Mouse (Mus musculus) retina, postnatal 1 day (tissue): ENCODE measurements at regions not wholly inside any gene's neighbourhood (a gene's known extent, or its start where the extent isn't known, plus 50 kb on each side); places are given as distances from the start of the nearest gene placed in this dataset.
A peak's percentile ranks its signal among the peaks of the same experiment; 100 is the strongest.

Source experiments
- DNase-seq: peaks from one replicate; pipeline ENCODE4 v3.0.0-alpha.2; 2012

DNA sequence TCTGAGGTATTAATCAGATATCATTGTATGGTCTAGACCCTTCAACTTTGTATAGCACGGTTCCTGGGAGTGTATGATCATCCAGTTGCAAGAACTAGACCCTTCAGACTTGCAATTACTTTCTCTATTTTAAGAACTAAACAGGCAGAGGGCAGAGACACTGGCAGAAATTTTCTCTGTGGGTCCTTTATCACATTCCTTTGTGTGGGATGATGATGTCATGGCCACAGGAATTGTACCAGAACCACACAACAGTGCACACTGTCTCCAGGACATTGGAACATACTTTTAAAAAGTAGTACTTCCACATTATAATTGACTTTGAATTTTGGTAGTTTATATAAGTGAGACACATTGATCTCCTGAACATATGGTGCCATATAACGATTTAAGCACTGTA is 674.2 kb downstream of the Rfpl4b start:
- DNase-seq = no peak

DNA sequence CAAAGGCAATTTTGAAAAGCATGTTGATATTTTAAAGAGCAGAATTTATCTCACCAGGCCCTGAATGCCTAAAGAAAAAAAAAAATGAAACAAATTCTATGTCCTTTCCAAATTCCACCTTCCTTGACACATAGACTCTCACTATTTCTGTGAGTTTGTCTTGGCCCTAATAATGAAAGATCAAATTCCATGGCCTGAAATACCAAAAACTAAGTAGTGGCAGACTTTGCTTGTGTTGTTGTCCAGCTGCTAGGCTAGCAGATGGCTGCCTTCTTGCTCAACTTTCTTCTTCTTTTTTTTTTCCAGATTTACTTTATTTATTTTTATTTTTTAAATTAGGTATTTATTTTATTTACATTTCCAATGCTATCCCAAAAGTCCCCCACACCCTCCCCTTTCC is 682.4 kb downstream of the Rfpl4b start:
- DNase-seq = no peak

DNA sequence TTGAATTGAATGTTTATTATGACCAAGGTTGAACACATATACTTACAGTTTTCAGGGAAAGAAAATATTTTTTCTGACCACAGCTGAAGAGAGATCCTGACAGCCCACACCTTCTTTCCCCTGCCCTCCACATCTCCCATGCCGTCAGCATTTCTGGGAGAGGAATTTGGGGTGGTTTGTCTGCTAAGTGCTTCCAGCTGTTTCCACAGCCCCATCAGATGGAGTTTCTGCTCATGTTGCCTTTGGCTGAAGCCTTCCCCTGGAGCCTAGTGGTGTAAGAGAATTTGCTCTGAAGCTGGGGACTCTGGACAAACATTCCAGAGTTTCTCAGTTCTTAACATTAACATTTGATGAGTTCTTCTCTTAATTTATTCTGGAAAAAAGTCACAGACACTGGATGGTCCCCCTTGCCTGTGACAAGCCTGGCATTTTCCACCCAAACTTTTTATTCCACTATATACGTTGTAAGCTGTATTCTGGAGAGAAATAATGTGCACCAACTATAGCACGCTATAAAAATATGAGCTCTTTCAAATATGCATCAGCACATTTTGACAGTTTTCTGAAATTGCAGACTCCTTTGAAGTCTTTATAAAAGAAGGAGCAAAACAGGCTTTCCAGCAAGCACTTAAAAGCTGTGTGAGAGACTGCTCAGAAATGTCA is 699.5 kb downstream of the Rfpl4b start:
- DNase-seq = no peak

DNA sequence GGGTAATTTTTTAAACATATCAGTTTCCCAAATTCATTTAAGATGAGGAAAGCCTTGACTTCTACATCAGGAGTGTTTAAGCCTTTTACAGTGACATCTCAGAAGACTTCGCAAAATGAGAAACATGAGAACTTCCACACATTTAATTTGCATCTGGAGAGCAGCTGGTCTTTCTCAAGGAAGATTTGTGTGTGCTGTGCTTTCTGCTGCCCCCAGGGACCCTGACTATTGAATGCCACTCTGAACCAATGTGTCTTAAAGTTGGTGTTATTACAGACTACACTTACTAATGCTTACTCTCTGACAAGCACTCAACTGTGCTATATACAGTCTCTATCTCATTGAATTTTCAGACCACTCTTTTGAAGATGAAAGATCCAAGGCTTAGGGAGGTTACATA is 703.0 kb downstream of the Rfpl4b start:
- no peak for DNase-seq

DNA sequence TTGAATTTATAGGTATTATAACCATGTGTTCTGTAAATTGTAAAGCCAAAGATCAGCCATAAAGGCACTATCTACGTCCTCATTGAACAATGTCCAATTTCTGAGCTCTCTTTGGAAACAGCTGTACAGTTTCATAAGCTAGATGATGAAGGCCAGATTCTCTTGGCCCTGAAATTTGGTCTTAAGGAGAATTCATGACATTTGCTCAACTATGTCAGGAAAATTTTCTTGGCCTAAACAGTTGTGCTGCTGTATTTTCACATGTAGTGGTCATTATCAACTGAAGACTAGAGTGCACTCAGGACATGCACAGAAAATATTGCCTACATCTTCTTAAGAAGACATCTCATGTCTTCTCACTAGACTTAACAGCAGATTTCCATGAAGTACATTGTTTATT is 705.1 kb downstream of the Rfpl4b start:
- DNase-seq = no peak

DNA sequence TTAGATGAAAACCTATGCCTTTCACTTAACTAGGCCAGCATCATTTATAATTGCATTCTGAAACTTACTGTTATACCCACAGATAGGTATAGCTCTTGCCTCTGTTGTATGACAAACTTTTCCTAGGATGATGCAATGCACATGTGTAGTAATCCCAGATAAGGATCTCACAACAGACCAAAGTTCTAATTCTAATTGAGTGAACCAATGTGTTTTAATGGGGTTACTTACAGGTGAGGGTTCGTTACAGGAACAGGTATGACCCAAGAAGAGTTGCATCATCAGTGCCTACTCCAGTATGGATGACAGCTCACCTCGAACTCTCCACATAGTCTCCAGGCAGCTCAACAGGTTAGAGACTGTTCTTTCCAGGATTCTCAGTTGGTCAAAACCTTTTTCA is 707.4 kb downstream of the Rfpl4b start:
- DNase-seq = no peak

DNA sequence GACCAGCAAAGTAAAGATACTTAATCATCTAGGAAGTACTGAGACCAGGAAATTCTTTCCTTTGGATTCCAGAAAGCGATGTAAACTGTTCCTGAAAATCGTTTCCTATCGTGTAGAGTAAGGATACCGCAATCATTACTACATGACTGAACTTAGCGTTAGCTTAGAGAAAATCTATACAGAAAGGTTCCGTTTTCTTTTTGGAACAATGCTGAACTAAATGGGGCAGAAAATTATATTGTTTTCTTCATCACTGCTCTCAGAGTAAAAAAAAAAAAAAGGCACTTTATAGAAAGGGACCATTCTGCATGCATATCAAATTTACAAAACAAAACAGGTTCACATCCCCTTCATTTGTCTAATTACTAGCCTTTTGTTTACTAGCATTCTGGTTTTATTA is 713.0 kb downstream of the Rfpl4b start:
- peak; percentile 85 for DNase-seq

DNA sequence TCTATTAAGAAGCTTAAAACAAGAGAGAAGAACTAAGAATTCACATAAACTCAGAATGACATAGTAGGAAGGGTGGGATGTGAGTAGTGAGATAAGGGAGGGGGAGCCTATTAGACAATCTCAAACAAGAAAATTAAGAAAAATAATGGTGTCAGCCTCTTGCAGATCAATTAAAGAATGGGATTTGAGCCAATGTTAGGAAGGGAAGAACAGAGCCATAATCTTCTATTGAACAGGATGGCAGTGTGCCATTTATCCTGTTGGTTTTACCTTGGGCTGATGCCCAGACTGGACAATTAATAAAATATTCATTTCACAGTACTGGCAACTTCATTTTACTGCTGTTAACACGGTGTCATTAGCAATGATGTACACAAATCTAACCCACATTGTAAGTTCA is 718.0 kb downstream of the Rfpl4b start:
- peak; percentile 67 for DNase-seq

DNA sequence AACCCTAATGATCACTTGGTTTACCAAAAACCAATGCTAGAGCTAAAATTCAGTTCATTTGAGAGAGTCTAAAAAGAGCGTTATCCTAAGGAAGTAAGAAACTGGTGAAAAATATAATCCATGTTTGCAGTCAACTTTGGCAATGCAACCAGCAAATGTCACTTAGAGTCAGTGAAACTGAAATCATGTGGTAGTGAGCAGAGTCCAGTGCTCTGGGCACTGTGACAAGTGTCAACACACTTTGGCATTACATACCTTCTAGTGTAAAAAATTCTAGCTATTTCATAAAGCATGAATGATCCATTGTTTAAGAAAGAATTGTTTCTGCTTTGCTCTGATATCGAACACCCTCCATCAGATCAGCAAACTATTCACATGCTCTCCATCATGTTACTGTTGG is 743.1 kb downstream of the Rfpl4b start:
- DNase-seq = no peak

DNA sequence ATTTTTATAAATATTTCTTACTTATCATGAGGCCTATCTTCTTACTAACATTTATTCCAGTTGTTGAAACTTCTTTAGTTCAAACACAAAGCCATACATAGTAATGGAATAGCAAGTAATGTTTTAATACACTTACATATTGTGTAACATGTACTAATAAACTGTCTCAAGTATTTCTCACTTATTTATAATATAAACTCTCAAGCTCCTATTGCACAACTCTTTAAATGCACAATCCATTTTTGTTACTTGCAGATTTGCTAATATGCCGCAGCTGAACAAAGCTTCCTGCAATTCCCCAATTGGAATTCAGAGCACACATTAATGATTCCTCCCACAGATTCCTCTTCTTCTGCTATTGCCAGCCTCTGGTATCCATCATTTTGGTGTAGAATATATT is 749.2 kb downstream of the Rfpl4b start:
- no peak for DNase-seq

DNA sequence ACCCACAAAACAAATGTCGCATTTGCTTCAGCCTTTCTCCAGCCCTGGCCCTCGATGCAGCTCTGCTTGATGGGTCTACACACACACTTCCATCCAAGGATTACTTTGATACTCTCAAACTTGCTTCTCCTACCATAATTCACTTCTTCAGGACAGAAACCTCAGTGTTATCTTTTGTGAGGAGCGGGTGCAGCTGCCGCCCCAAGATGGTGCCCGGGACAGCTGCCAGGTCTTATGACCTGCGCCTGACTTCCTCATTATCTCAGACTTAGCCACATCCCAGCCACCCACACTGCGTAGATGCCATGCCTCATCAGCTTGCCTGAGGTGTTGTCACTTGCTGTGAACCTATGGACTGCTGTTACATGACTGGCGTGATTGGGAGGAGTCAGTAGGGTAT is 762.5 kb downstream of the Rfpl4b start:
- DNase-seq = no peak

DNA sequence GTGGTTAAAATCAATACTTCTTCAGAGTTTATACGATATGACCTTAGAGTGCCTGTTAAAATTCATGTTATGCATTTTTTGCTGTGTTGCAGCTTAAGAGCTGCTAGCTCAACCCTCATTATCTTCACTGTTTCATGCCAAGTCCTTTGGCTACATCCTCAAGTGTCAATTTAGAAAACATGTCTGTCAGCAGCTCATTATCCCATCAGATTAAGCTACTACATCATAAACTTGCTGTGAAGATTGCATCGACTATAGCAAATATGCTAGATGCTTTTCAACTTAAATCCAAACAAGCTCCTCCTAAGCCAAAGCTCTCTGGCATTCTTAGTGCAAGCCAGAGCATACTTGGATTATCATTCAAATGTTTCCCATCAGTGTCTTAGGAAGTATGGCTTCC is 811.1 kb downstream of the Rfpl4b start:
- DNase-seq = no peak

DNA sequence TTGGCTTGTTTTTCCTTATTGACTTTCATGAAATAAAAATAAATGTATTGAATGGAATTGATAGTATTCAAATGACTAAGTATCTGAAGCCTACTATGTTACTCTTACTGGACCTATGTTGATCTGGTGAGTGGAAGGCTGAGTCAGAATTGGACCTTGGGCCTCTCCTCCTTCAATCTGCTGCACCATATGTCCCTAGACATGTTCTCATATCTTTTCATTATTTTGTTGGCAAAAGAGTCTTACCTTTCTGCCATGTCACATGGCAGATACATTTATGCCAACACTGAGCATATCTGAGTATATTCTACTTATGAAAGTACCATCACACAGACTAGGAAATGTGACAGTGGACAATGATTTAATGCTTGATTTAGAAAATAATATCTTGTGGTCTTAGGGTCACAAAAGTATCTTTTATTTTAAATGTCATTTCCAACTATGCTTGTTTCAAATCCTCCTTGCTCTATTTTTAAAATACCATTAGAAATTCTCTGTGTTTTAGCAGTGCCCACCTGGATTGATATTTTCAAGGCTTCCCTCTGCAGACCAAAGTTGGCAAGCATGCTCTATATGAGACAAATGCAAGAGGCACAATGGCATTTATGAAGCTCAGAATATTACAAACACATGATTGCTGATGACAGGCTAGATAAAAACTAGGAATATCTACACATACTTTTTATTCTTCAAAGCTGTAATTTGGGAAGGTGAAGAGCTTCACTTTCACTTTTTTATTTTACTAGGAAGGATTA is 825.7 kb downstream of the Rfpl4b start:
- no peak for DNase-seq

DNA sequence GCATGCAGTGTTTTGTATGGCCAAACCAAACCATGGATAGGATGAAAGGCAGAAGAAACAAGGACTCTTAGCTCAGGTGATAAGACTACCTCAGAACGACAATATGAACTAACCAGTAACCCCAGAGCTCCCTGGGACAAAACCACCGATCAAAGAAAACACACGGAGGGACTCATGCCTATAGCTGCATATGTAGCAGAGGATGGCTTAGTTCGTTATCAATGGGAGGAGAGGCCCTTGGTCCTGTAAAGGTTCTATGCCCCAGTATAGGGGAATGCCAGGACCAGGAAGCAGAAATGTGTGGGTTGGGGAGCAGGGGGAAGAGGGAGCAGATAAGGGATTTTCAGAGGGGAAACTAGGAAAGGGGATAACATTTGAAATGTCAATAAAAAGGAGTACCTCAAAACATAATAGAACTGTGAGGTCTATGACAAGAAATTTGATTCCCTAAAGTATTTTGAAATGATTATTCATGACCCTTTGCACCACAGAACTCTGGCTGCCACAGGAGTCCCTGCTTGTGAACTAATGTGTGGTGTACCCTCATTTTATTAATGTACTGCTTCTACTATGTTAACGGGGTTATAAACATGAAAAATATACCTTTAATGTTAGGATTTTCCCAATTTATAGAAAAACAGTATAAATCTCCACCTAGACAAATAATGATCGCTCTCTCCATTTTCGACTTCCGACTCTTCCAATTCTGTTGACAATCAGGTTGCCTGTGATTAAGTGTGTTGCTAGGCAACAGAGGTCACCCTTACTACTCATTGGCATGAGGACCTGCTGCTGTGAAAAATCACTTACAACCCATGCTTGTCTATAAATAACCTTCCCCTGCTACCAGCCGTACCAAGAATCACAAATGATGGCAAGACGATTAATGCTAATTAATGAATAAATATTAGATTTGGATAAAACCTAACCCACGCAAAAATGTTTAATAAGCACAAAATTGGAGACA is 833.0 kb downstream of the Rfpl4b start:
- DNase-seq = peak; percentile 5

DNA sequence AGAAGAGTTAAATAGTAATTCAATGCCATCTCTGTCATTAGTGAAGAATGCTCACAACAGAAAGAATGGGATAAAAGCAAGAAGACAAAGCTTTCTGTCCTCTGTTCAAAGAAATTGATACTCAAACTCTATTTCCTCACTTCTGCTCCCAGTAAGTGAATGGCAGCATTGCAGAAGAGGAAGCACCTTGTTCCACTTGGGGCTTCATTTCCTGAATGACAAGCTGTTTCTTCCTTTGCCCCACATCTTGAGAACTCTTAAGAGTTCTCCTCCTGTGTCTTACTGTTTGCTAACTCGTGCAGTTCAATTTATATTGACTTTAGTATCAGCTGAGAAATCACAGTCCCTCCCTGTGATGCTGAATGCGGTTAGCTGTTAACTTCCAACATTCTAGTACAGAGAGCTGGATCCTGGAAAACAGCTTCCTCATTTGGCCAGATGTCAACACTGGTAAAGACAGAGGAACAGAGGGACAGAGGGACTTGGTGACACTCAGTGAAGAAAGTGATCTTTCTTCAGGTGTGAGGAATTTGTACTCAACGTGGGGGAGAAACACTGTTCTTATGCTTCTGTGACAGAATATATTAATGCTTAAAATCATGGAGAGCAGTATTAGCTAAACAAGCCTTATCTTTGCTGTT is 840.3 kb upstream of the Marcks start:
- DNase-seq = no peak

DNA sequence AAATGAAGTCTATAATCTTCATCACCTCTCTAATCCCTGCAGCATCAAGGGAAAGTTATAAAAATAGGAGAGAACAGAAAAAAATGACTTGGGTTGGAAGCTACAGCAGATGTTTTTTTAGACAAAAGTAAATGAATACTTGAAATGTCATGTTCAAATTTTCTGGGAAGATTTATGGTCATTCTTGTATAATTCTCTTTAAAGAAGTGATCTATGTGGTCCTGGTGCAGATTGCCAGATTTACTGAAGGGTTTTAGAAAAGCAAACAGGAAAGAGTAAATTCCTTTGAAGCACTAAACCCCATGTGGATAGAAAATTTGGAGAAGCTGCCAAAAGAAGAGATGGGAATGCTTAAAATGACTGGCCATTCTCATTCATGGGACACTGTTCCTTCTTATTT is 821.3 kb upstream of the Marcks start:
- no peak for DNase-seq

DNA sequence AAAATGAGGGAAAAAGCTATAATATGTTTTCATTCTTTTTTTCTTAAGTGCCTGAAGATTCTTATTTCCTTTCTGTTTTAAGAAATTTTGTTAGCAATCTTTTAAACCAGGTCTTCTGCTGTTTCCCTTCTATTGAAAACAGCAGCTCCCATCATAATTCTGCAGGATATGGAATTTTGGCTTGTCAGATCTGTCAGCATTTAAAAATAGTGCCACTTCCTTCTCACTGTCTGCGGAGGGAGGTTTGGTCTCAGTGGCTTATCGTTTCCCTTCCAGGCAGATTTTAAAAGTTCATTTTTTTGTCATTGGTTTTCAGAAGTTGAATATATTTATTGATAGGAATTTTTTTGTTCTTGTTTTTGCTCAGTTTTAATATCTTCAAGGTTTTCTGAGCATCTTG is 776.1 kb upstream of the Marcks start:
- no peak for DNase-seq

DNA sequence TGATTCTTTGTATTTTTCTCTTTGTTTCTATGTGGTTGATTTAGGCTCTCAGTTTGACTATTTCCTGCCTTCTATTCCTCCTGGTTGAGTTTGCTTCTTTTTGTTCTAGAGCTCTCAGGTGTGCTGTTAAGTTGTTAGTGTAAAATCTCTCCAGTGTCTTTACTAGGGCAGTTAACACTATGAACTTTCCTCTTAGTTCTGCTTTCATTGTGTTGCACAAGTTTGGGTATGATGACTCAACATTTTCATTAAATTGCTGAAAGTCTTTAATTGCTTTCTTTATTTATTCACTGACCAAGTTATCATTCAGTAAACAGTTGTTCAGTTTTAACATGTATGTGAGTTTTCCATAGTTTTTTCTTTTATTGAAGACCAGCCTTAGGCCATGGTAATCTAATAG is 772.9 kb upstream of the Marcks start:
- no peak for DNase-seq

DNA sequence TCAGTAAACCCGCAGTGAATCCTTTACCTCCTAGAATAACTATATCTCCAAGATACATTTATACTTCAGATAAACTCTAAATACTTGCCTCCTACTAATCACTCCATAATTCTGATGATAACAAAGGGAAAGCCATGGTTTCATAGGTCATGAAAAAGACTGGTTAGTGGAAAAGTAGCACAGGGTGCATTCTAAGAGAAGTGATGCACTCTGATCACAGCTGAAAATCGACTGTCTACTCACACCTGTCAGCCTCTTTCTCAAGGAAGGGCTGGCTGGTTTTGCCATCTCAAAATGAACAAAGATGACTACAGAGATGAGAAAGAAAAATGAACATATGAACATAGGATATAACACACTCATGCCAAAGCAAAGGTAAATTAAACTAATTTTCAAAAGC is 769.6 kb upstream of the Marcks start:
- DNase-seq = no peak

DNA sequence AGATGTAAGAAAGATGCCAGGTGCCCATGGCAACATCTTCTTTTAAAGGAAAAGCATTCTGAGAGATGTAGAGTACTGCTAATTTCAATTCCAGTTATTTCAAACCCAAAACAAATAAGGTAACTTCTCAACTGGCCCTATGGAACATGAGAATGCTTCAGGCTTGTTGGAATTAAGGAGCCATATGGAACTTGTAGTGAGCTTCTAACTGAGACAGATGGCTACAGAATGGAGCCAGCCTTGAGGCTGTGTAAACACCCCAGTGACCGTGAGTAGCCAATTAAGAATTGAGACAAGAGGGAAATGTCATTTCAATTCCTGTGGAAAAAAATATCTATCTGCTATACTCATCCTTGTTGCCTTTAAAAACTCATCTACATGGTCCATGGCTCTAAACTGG is 769.0 kb upstream of the Marcks start:
- peak; percentile 51 for DNase-seq

DNA sequence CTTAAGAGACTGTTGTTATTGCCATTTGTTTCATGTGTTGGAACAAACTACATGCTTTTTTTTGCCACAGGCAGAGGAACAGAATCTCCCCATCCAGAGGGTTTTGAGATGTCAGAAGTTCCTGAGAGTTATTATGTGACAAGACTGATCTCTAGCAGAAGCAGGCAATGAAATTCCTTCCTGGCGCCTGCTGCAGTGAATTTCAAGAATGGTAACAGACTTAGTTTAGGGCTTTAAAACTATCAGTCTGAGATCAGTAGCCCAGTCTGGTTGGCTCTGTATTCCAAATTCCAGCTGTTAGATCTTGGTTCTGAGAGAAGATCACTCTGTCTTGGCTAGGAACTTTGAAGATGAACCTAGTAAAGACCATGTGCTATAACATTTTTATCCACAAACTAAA is 749.2 kb upstream of the Marcks start:
- no peak for DNase-seq

DNA sequence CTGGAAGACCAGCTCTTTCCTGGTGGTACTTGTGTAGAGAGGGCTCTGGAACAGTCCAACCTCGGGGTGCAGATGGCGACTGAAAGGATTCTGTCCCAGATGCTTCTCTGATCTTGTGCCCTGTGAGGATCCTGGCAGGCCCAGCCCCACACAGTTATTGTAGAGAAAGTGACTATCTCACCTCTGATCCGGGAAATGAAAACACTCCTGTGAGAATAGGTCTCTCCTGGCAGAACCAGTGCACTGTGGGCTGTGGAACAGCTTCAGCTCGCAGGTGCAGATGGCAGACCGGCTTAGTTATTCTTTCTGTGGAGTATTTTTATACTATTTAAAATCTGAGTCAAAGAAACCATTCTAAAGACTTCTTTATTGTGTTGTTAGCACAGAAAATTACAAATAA is 742.1 kb upstream of the Marcks start:
- DNase-seq = no peak

DNA sequence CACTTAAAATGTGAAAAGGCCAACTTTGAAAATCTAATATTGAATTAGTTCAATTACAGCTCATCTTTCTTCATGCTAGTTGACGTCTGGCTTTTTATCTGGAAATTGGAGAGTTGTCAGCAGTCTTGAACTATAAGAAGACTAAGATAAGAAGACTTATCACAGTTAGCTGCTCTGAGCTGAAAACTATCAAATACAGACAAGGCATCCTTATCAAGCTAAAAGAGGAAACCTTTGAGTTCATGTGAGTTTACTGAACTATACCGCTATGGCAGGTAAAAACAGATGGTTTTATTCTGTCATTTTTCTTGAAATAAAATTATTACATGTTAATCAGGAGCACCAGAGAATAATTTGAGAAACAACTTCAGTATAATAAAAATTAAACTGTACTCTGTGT is 735.2 kb upstream of the Marcks start:
- DNase-seq = no peak
